Mouse (Mus musculus) midbrain, postnatal 0 days (tissue): Measurements from ENCODE around the gene Slc6a3. TPM values are rescaled to one million over a fixed set of nuclear protein-coding genes. Genes with fewer than 3 reads are reported as not detected.

Experiments
- ATAC-seq: fragments of 200-750 bp; cut with Nextera tagmentation; 2 replicates; pipeline ENCODE4 v1.8.0; 2017; ENCODE audit warnings: moderate number of reproducible peaks, mild to moderate bottlenecking, moderate TSS enrichment, moderate library complexity; ENCODE audit not compliant: low FRiP score
- DNase-seq: peaks from one replicate; pipeline ENCODE4 v3.0.0-alpha.2; 2015; ENCODE audit warnings: low spot score
- H3K27ac ChIP-seq: fragments of 300-500 bp; sonication (generic); 2 replicates; pipeline ENCODE4 v1.5.1; 2014; ENCODE audit warnings: low read depth, mild to moderate bottlenecking, low read length, mixed read lengths
- H3K27me3 ChIP-seq: fragments of 300-500 bp; sonication (generic); 2 replicates; pipeline ENCODE4 v1.6.1; 2014; ENCODE audit warnings: low read length, control low read depth, mixed read lengths; ENCODE audit not compliant: insufficient read depth
- H3K36me3 ChIP-seq: fragments of 300-500 bp; sonication (generic); 2 replicates; pipeline ENCODE4 v1.6.1; 2014; ENCODE audit warnings: low read length, control low read depth, mixed read lengths; ENCODE audit not compliant: insufficient read depth
- H3K4me1 ChIP-seq: fragments of 300-500 bp; sonication (generic); 2 replicates; pipeline ENCODE4 v1.6.1; 2014; ENCODE audit warnings: mild to moderate bottlenecking, control low read depth, antibody characterized with exemption, low read length, mixed read lengths; ENCODE audit not compliant: insufficient read depth
- H3K4me2 ChIP-seq: fragments of 300-500 bp; sonication (generic); 2 replicates; pipeline ENCODE4 v1.6.1; 2014; ENCODE audit warnings: low read depth, mild to moderate bottlenecking, low read length, mixed read lengths; ENCODE audit not compliant: poor library complexity, severe bottlenecking
- H3K4me3 ChIP-seq: fragments of 300-500 bp; sonication (generic); 2 replicates; pipeline ENCODE4 v1.5.1; 2014; ENCODE audit warnings: low read depth, mild to moderate bottlenecking, low read length, moderate library complexity
- H3K9ac ChIP-seq: fragments of 300-500 bp; sonication (generic); replicated peaks from 2 replicates; pipeline ENCODE4 v1.6.1; 2014; ENCODE audit warnings: mild to moderate bottlenecking, low read length, moderate library complexity, mixed read lengths; ENCODE audit not compliant: poor library complexity, severe bottlenecking
- H3K9me3 ChIP-seq: fragments of 300-500 bp; sonication (generic); 2 replicates; pipeline ENCODE4 v1.6.1; 2016; ENCODE audit warnings: low read length, control low read depth
- CTCF ChIP-seq: IDR thresholded peaks from 2 replicates; pipeline ENCODE4 v1.5.1; 2016; ENCODE audit warnings: antibody characterized with exemption, mild to moderate bottlenecking
- WGBS: fragments of 180-500 bp; shearing (Covaris S2); extraction: QIAGEN DNeasy Blood & Tissue Kit; methylation state at CpG from one replicate; pipeline ENCODE4 v1.1.7; 2014; 5-methylcytosine and 5-hydroxymethylcytosine counted together
- polyA plus RNA-seq: library from polyadenylated mRNA; unstranded; fragments of >200 nt; fragmentation: Nextera tagmentation; extraction: Ambion mirVana; gene quantifications from 2 replicates; pipeline ENCODE4 v1.2.1, GENCODE M21; 2015
- total RNA-seq: library from RNA; depleted of rRNA; stranded (reverse); fragments of >200 nt; gene quantifications from 2 replicates; pipeline ENCODE4 v1.2.3, GENCODE M21; 2014; rRNA removed

The Slc6a3 gene
- total and polyA plus RNA-seq, 2 experiments from 2014 or later = 14.3 to 24.6 TPM

- no peak overlapping the region for H3K27ac ChIP-seq
- WGBS = 77% methylated on average over 6 of the region's 6 CpGs
- H3K9ac ChIP-seq = no peak overlapping the region
- H3K4me1 ChIP-seq = no peaks in the 10 kb centered on the region
- no peaks in the 10 kb centered on the region for H3K9me3 ChIP-seq
- no peak overlapping the region for H3K4me3 ChIP-seq
- peaks cover 57% of the 10 kb centered on the region for H3K36me3 ChIP-seq
- no peaks in the 10 kb centered on the region for H3K27me3 ChIP-seq
- H3K4me2 ChIP-seq = no peak overlapping the region
- DNase-seq (peak; percentile 63), ATAC-seq (no peak)
- peak; percentile 64 for TF ChIP-seq CTCF
Observed at GRCm38 (mm10) chr13:73620637-73621036, 84.1 kb downstream of the Slc6a3 start.

DNA sequence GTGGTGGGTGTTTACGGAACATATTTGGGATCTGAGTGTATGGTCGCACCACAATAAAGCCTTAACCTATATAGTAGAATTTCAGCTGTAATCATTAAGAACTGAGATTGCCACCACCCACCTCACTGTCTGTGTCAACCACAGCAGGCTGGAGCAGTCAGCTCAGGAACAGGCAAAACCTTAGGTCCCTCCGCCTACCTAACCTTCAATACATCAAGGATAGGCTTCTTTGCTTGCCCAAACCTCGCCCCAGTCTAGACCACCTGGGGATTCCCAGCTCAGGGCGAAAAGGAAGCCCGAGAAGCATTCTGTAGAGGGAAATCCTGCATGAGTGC is 89.8 kb downstream of the Slc6a3 start:
- H3K4me2 ChIP-seq = peak overlapping the region; percentile 83
- no peaks in the 10 kb centered on the region for H3K4me1 ChIP-seq
- DNase-seq = no peak
- peak overlapping the region; percentile 65; the same call in 1 of the 2 replicates for H3K9ac ChIP-seq
- no peak for ATAC-seq
- no peaks in the 10 kb centered on the region for H3K9me3 ChIP-seq
- H3K36me3 ChIP-seq = 0 out of 2 replicates have a peak, but pooled peaks cover 6% of the 10 kb centered on the region
- peak overlapping the region; percentile 39 for H3K27ac ChIP-seq
- H3K4me3 ChIP-seq = peak overlapping the region; percentile 43
- TF ChIP-seq CTCF = no peak
- H3K27me3 ChIP-seq = no peaks in the 10 kb centered on the region
- 43% methylated on average over 6 of the region's 6 CpGs for WGBS

- Histone ChIP-seq H3K4me3 (peak within 1 kb of the TSS; percentile 43), H3K9ac (peak within 1 kb of the TSS; percentile 65), H3K4me2 (peak within 1 kb of the TSS; percentile 83), H3K27ac (peak within 1 kb of the TSS; percentile 39), H3K27me3 (no peaks in the 10 kb centered on the region), H3K36me3 (0 out of 2 replicates have a peak, but pooled peaks cover 1% of the 10 kb centered on the region), H3K9me3 (no peaks in the 10 kb centered on the region), H3K4me1 (no peaks in the 10 kb centered on the region)
- DNase-seq = peak; percentile 76
- 10% methylated on average over 46 of the region's 47 CpGs for WGBS
- peak; percentile 87 for ATAC-seq
- TF ChIP-seq CTCF = peak; percentile 68
Observed at GRCm38 (mm10) chr13:73626745-73627549, 90.4 kb downstream of the Slc6a3 start, which contains the start of gene Tert. TSS of gene Tert (plus strand) at chr13:73626911.

Other genes starting within 250 kb of the Slc6a3 start
- gene Mrpl36, start 208.2 kb upstream of the Slc6a3 start, total RNA-seq = 26.8 and 40.1 TPM in 2 replicates
- gene Mrpl36, start 208.2 kb upstream of the Slc6a3 start, polyA plus RNA-seq = 55.1 TPM in 2 replicates
- gene Ndufs6, start 208.2 kb upstream of the Slc6a3 start, total RNA-seq = 111 and 132 TPM in 2 replicates
- 477 and 509 TPM in 2 replicates for gene Ndufs6, start 208.2 kb upstream of the Slc6a3 start, polyA plus RNA-seq
- 168 and 225 TPM in 2 replicates for gene Lpcat1, start 69.5 kb upstream of the Slc6a3 start, total RNA-seq
- 83.4 and 86.2 TPM in 2 replicates for gene Lpcat1, start 69.5 kb upstream of the Slc6a3 start, polyA plus RNA-seq
- 136 and 152 TPM in 2 replicates for gene Clptm1l, start 67.3 kb downstream of the Slc6a3 start, total RNA-seq
- 126 and 130 TPM in 2 replicates for gene Clptm1l, start 67.3 kb downstream of the Slc6a3 start, polyA plus RNA-seq
- gene Tert, start 90.2 kb downstream of the Slc6a3 start, total RNA-seq = 7.7 and 16.0 TPM in 2 replicates
- gene Tert, start 90.2 kb downstream of the Slc6a3 start, polyA plus RNA-seq = 2.3 and 2.9 TPM in 2 replicates
- not detected in 2 replicates for gene Slc6a18, start 141.3 kb downstream of the Slc6a3 start, total RNA-seq
- not detected in 2 replicates for gene Slc6a18, start 141.3 kb downstream of the Slc6a3 start, polyA plus RNA-seq
- gene Slc6a19, start 168.1 kb downstream of the Slc6a3 start, total RNA-seq = 0.33 and 0.49 TPM in 2 replicates
- gene Slc6a19, start 168.1 kb downstream of the Slc6a3 start, polyA plus RNA-seq = 0.53 and 0.79 TPM in 2 replicates
- 8.9 and 9.3 TPM in 2 replicates for gene Slc12a7, start 196.3 kb downstream of the Slc6a3 start, total RNA-seq
- gene Slc12a7, start 196.3 kb downstream of the Slc6a3 start, polyA plus RNA-seq = 4.1 and 4.7 TPM in 2 replicates